Mouse (Mus musculus) neutrophil, adult 59 days (primary cell): ENCODE data around the gene Olfr1217. TPM values are rescaled to one million over a fixed set of nuclear protein-coding genes. Genes with fewer than 3 reads are reported as not detected.

Source experiments
- total RNA-seq, 2 experiments: library from RNA; stranded (reverse); gene quantifications; 1 replicate in 1 of 2; 2 replicates in 1 of 2; pipeline ENCODE4 v1.2.4; 2023

Olfr1217 gene
- not detected for total RNA-seq

DNA sequence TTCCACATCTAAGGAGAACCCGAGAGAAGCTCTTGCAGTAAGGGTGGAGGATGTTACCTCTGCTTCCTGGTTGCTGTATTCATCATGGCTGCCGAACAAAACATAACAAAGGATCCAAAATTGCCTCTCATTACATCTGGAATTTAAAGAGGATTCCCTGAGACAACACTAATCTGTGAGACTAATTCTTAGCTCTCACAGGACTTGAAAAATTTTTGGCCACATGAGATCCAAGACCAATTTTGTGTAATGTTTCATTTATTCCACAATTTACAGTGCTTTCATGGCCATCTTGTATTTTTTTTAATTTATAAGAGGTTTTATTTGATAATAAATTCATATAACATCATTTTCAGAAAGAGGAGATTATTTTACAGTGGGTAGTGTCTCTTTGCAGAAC, at the start of gene Olfr1217:
Gene Olfr1217, minus strand, starts transcription at position 101 of the 400 bp plus-strand sequence.

DNA sequence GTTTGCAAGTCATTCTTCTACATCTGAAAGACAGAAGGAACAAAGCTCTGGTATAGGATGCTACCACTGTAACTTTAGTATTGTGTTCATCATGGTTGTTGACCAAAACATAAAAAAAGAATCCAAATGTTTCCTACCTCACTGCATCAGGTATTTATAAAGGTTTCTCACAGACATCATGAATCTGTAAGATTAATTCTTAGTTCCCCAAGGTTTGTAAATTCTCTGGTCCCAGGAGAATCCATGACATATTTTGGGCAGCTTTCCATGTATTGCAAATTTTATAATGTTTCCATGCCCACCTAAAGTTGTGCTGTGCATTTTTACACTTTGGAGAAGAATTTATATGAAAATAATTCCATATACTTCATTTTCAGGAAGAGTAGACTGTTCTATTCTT, 29.2 kb upstream of the Olfr1217 start, which contains the start of gene Olfr1218:
Gene Olfr1218, minus strand, starts transcription at position 101 of the 400 bp plus-strand sequence.

DNA sequence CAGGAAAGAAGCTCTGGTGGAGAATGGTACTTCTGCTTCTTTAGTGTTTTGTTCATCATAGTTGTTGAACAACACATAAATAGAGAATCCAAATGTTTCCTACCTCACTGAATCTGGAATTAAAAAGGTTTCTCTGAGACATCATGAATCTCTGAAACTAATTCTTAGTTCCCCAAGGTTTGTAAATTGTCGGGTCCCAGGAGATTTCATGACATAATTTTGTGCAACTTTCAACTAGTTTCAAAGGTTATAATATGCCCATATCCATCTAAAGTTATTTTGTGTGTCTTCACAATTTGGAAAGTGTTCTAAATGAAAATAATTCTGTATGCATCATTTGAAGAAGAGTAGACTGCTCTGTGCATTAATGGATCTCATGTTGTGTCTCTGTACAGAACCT, 13.6 kb downstream of the Olfr1217 start, which contains the start of gene Olfr1216:
Gene Olfr1216, minus strand, starts transcription at position 101 of the 400 bp plus-strand sequence.

DNA sequence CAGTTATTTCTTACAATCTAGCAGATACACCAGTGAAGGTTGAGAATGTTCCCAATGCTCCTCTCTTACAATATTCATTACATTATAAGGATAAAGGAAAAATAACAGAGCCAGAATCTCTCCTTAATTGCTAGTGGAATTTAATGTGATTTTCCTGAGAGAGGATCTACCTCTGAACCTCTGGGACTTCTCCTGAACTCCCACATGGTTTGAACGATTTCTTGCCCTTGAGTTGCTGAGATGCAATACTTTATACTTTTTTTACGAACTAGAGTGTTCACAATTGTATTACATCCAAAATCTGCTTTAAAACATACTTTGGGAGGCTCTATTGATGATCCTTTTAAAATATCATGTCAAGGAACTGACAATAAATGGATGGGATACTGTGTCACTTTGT, 25.0 kb downstream of the Olfr1217 start, which contains the start of gene Olfr1215:
Gene Olfr1215, minus strand, starts transcription at position 101 of the 400 bp plus-strand sequence.

DNA sequence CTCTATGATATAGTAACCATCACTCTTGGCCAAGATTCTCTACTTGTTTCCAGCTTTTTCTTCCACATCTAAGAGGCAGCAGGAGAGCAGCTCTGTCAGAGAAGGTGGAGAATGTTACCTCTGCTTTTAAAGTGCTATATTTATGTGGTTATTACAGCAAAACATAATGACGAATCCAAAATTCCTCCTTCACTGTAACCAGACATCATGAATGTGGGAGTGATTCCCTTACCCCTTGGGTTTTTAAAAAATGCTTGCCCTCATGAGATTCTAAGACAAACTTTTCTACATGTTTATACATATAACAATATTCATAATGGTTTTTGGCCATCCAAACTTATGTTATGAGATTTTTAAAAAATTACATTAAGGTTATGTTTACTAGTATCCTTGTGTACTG, 39.3 kb downstream of the Olfr1217 start, which contains the start of gene Olfr1214:
Gene Olfr1214, minus strand, starts transcription at position 101 of the 400 bp plus-strand sequence.

DNA sequence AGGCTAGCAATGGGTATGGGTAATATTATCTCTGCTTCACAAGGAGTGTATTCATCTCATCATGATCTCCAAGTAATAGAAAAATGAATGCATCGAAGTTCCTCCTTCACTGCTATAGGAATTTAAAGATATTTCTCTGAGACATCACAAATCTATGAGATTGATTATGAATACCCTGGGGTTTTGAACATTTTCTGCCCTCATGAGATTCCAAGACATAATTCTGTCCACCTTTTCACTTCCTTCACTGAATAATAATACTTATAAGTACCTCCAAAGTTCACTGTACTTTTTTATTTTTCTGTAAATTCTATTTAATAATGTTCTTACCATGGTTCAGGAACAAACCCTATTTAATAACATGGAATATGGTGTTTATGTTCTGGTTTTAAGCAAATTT, 51.7 kb downstream of the Olfr1217 start, which contains the start of gene Gm13762:
Gene Gm13762, minus strand, starts transcription at position 101 of the 400 bp plus-strand sequence.

Other genes starting within 250 kb of the Olfr1217 start
- not detected for gene Olfr1201, start 239.0 kb downstream of the Olfr1217 start, total RNA-seq
- gene Olfr1202, start 217.6 kb downstream of the Olfr1217 start, total RNA-seq = not detected
- gene Olfr1205, start 202.3 kb downstream of the Olfr1217 start, total RNA-seq = not detected
- gene Olfr1204, start 182.8 kb downstream of the Olfr1217 start, total RNA-seq = not detected
- not detected for gene Olfr1206, start 168.8 kb downstream of the Olfr1217 start, total RNA-seq
- not detected for gene Olfr1208, start 129.8 kb downstream of the Olfr1217 start, total RNA-seq
- not detected for gene Olfr1209, start 116.9 kb downstream of the Olfr1217 start, total RNA-seq
- not detected for gene Olfr1211, start 94.0 kb downstream of the Olfr1217 start, total RNA-seq
- gene Olfr1212, start 78.1 kb downstream of the Olfr1217 start, total RNA-seq = not detected
- not detected for gene Gm13762, start 51.8 kb downstream of the Olfr1217 start, total RNA-seq
- not detected for gene Olfr1214, start 39.4 kb downstream of the Olfr1217 start, total RNA-seq
- not detected for gene Olfr1215, start 25.1 kb downstream of the Olfr1217 start, total RNA-seq
- not detected for gene Olfr1216, start 13.7 kb downstream of the Olfr1217 start, total RNA-seq
- not detected for gene Olfr1218, start 29.1 kb upstream of the Olfr1217 start, total RNA-seq
- gene Olfr1219, start 51.4 kb upstream of the Olfr1217 start, total RNA-seq = not detected
- gene Olfr1220, start 74.8 kb upstream of the Olfr1217 start, total RNA-seq = not detected
- gene Olfr1221, start 85.2 kb upstream of the Olfr1217 start, total RNA-seq = not detected
- not detected for gene Olfr1222, start 101.0 kb upstream of the Olfr1217 start, total RNA-seq
- not detected for gene Olfr1223, start 119.5 kb upstream of the Olfr1217 start, total RNA-seq
- not detected for gene Olfr1224-ps1, start 132.0 kb upstream of the Olfr1217 start, total RNA-seq
- gene Olfr1225, start 142.6 kb upstream of the Olfr1217 start, total RNA-seq = not detected
- not detected for gene Olfr1226, start 168.0 kb upstream of the Olfr1217 start, total RNA-seq
- not detected for gene Olfr1228, start 222.0 kb upstream of the Olfr1217 start, total RNA-seq